Mouse (Mus musculus) megakaryocyte-erythroid progenitor cell, adult 5 weeks (primary cell): ENCODE measurements around the gene Mark1. TPM values are rescaled to one million over a fixed set of nuclear protein-coding genes. Genes with fewer than 3 reads are reported as not detected.

Experiments
- polyA plus RNA-seq: library from polyadenylated mRNA; stranded (reverse); fragments of >175 nt; gene quantifications from 2 replicates; pipeline ENCODE4 v1.2.3, GENCODE M21; 2012

Gene Mark1
- polyA plus RNA-seq = 0.03 TPM in 1 of 2 replicates, not detected in the other

GRCm38 (mm10) chr1:184999071-184999750 is at the start of gene Mark1:
Mark1 (minus strand) TSS chr1:184999570.

GRCm38 (mm10) chr1:184882281-184883268 is 116.8 kb downstream of the Mark1 start, which contains the start of gene C130074G19Rik:
C130074G19Rik (minus strand) TSS chr1:184883218.

Other genes starting within 250 kb of the Mark1 start
- not detected in 2 replicates for gene Marc1, start 188.3 kb downstream of the Mark1 start, polyA plus RNA-seq
- gene Marc2, start 153.1 kb downstream of the Mark1 start, polyA plus RNA-seq = 135 and 148 TPM in 2 replicates
- gene C130074G19Rik, start 116.4 kb downstream of the Mark1 start, polyA plus RNA-seq = 0.14 TPM in 1 of 2 replicates, not detected in the other
- 20.5 and 23.6 TPM in 2 replicates for gene Rab3gap2, start 204.5 kb upstream of the Mark1 start, polyA plus RNA-seq